Mouse (Mus musculus) midbrain, embryonic 16.5 days (tissue): ENCODE measurements around the gene Zfp764. TPM values are rescaled to one million over a fixed set of nuclear protein-coding genes. Genes with fewer than 3 reads are reported as not detected.
"Not testable (repeated sequence)": the region's sequence is repeated elsewhere in the genome, so short reads cannot be mapped to it uniquely, and the experiment has no call there.

Experiments used
- ATAC-seq: fragments of 200-750 bp; cut with Nextera tagmentation; 2 replicates; pipeline ENCODE4 v1.8.0; 2017; ENCODE audit warnings: moderate TSS enrichment
- H3K27ac ChIP-seq: fragments of 300-500 bp; sonication (generic); 2 replicates; pipeline ENCODE4 v1.5.1; 2014; ENCODE audit warnings: mild to moderate bottlenecking, low read length, mixed read lengths
- H3K27me3 ChIP-seq: fragments of 300-500 bp; sonication (generic); 2 replicates; pipeline ENCODE4 v1.6.1; 2014; ENCODE audit warnings: low read depth, low read length, mixed read lengths; ENCODE audit not compliant: control insufficient read depth, insufficient read depth
- H3K36me3 ChIP-seq: fragments of 300-500 bp; sonication (generic); 2 replicates; pipeline ENCODE4 v1.6.1; 2014; ENCODE audit warnings: mild to moderate bottlenecking, low read length, moderate library complexity, mixed read lengths; ENCODE audit not compliant: control insufficient read depth, insufficient read depth
- H3K4me1 ChIP-seq: fragments of 300-500 bp; sonication (generic); 2 replicates; pipeline ENCODE4 v1.6.1; 2014; ENCODE audit warnings: mild to moderate bottlenecking, low read length, mixed read lengths; ENCODE audit not compliant: control insufficient read depth, insufficient read depth
- H3K4me2 ChIP-seq: fragments of 300-500 bp; sonication (generic); 2 replicates; pipeline ENCODE4 v1.6.1; 2014; ENCODE audit warnings: mild to moderate bottlenecking, low read length, mixed read lengths
- H3K4me3 ChIP-seq: fragments of 300-500 bp; sonication (generic); 2 replicates; pipeline ENCODE4 v1.5.1; 2014; ENCODE audit warnings: low read depth, mild to moderate bottlenecking, low read length, moderate library complexity, mixed read lengths
- H3K9ac ChIP-seq: fragments of 300-500 bp; sonication (generic); 2 replicates; pipeline ENCODE4 v1.6.1; 2014; ENCODE audit warnings: low read depth, low read length, mixed read lengths
- H3K9me3 ChIP-seq: fragments of 300-500 bp; sonication (generic); replicated peaks from 2 replicates; pipeline ENCODE4 v1.6.1; 2014; ENCODE audit warnings: mild to moderate bottlenecking, low read length, mixed read lengths; ENCODE audit not compliant: control insufficient read depth, poor library complexity, severe bottlenecking
- WGBS: fragments of 180-500 bp; shearing (Covaris S2); extraction: QIAGEN DNeasy Blood & Tissue Kit; methylation state at CpG from one replicate; pipeline ENCODE4 v1.1.7; 2014; 5-methylcytosine and 5-hydroxymethylcytosine counted together
- polyA plus RNA-seq: library from polyadenylated mRNA; unstranded; fragments of >200 nt; fragmentation: Nextera tagmentation; extraction: Ambion mirVana; gene quantifications from 2 replicates; pipeline ENCODE4 v1.2.1, GENCODE M21; 2015

The Zfp764 gene
- polyA plus RNA-seq, 1 experiment from 2014 or later, result 5.3 TPM

- 79% methylated on average over 3 of the region's 3 CpGs for WGBS
- H3K4me2 ChIP-seq, result no peak overlapping the region
- no peak overlapping the region for H3K4me3 ChIP-seq
- H3K9me3 ChIP-seq, result no peaks in the 10 kb centered on the region
- no peak overlapping the region for H3K27ac ChIP-seq
- no peaks in the 10 kb centered on the region for H3K27me3 ChIP-seq
- H3K9ac ChIP-seq, result no peak overlapping the region
- no peak for ATAC-seq
- peaks cover under 1% of the 10 kb centered on the region for H3K4me1 ChIP-seq
- no peaks in the 10 kb centered on the region for H3K36me3 ChIP-seq
Measured at GRCm38 (mm10) chr7:127426354-127426753, 19.7 kb upstream of the Zfp764 start.

- WGBS, result 97% methylated on average over 2 of the region's 2 CpGs
- no peak overlapping the region for H3K4me3 ChIP-seq
- H3K9me3 ChIP-seq, result no peaks in the 10 kb centered on the region
- ATAC-seq, result no peak
- no peaks in the 10 kb centered on the region for H3K27me3 ChIP-seq
- no peaks in the 10 kb centered on the region for H3K36me3 ChIP-seq
- no peak overlapping the region for H3K4me2 ChIP-seq
- H3K27ac ChIP-seq, result no peak overlapping the region
- H3K4me1 ChIP-seq, result peaks cover 5% of the 10 kb centered on the region
- H3K9ac ChIP-seq, result no peak overlapping the region
Measured at GRCm38 (mm10) chr7:127425911-127426310, 19.3 kb upstream of the Zfp764 start.

DNA sequence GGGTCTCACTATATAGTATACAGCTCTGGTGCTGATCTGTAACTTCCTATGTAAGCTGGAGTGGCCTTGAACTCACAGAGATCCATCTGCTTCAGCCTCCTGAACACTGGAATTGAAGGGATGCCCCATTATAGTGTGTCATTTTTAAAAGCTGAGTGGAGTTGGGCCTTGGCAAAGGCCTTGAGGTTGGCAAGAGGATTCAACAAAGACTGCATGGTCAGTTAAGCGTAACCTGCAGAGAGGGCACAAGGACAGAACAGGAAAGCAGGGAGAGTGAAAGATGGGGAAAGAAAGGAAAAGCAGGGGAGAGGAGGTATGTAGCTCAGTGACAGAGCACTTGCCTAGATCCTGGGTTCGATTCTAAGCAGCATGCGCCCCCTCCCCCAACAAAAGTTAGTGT lies 18.7 kb upstream of the Zfp764 start:
- Histone ChIP-seq H3K9me3 (no peaks in the 10 kb centered on the region), H3K4me3 (no peak overlapping the region), H3K4me2 (no peak overlapping the region), H3K36me3 (no peaks in the 10 kb centered on the region), H3K9ac (no peak overlapping the region), H3K4me1 (peaks cover 5% of the 10 kb centered on the region), H3K27me3 (no peaks in the 10 kb centered on the region), H3K27ac (no peak overlapping the region)
- WGBS, result 85% methylated on average over 3 of the region's 3 CpGs
- ATAC-seq, result no peak

GRCm38 (mm10) chr7:127422247-127422646 lies 15.6 kb upstream of the Zfp764 start:
- Histone ChIP-seq H3K4me2 (peak overlapping the region; percentile 93), H3K9ac (peak overlapping the region; percentile 95), H3K36me3 (no peaks in the 10 kb centered on the region), H3K27me3 (no peaks in the 10 kb centered on the region), H3K4me1 (peaks cover 5% of the 10 kb centered on the region), H3K4me3 (peak overlapping the region; percentile 74), H3K27ac (peak overlapping the region; percentile 82), H3K9me3 (no peaks in the 10 kb centered on the region)
- under 1% methylated on average over 15 of the region's 15 CpGs for WGBS
- peak; percentile 84 for ATAC-seq

GRCm38 (mm10) chr7:127421388-127422191 lies 15.0 kb upstream of the Zfp764 start, which contains the start of gene Zfp688:
TSS of gene Zfp688 (minus strand) at chr7:127422068.
- under 1% methylated on average over 48 of the region's 48 CpGs for WGBS
- H3K27me3 ChIP-seq, result no peaks in the 10 kb centered on the region
- ATAC-seq, result peak; percentile 96
- peak within 1 kb of the TSS; percentile 95 for H3K9ac ChIP-seq
- H3K4me2 ChIP-seq, result peak within 1 kb of the TSS; percentile 93
- no peaks in the 10 kb centered on the region for H3K9me3 ChIP-seq
- peak within 1 kb of the TSS; percentile 74 for H3K4me3 ChIP-seq
- peaks cover 5% of the 10 kb centered on the region for H3K4me1 ChIP-seq
- no peaks in the 10 kb centered on the region for H3K36me3 ChIP-seq
- peak within 1 kb of the TSS; percentile 82 for H3K27ac ChIP-seq

GRCm38 (mm10) chr7:127411418-127411817 lies 4.8 kb upstream of the Zfp764 start:
- Histone ChIP-seq H3K4me1 (no peaks in the 10 kb centered on the region), H3K4me2 (no peak overlapping the region), H3K27ac (no peak overlapping the region), H3K27me3 (no peaks in the 10 kb centered on the region), H3K9ac (no peak overlapping the region), H3K4me3 (no peak overlapping the region), H3K9me3 (no peaks in the 10 kb centered on the region), H3K36me3 (no peaks in the 10 kb centered on the region)
- no peak for ATAC-seq
- 73% methylated on average over 2 of the region's 2 CpGs for WGBS

GRCm38 (mm10) chr7:127404101-127404500 lies 2.5 kb downstream of the Zfp764 start:
- not testable (repeated sequence) for ATAC-seq, H3K27me3 ChIP-seq

GRCm38 (mm10) chr7:127402980-127403379 lies 3.6 kb downstream of the Zfp764 start:
- no peak overlapping the region for H3K4me3 ChIP-seq
- no peak overlapping the region for H3K4me2 ChIP-seq
- no peak for ATAC-seq
- no peaks in the 10 kb centered on the region for H3K27me3 ChIP-seq
- H3K9ac ChIP-seq, result no peak overlapping the region
- no peak overlapping the region for H3K27ac ChIP-seq
- H3K36me3 ChIP-seq, result no peaks in the 10 kb centered on the region
- WGBS, result 57% methylated on average over 2 of the region's 2 CpGs
- no peaks in the 10 kb centered on the region for H3K9me3 ChIP-seq
- peaks cover 3% of the 10 kb centered on the region; the same call in 1 of the 2 replicates for H3K4me1 ChIP-seq

More at GRCm38 (mm10) chr7:127404101-127404500, 2.5 kb downstream of the Zfp764 start:
- H3K4me3 ChIP-seq, H3K27ac ChIP-seq, H3K4me2 ChIP-seq, H3K4me1 ChIP-seq, H3K36me3 ChIP-seq, H3K9ac ChIP-seq, H3K9me3 ChIP-seq: not testable (repeated sequence)
- WGBS, result 98% methylated on average over 6 of the region's 6 CpGs

GRCm38 (mm10) chr7:127400355-127400754 lies 6.3 kb downstream of the Zfp764 start:
- Histone ChIP-seq H3K36me3 (no peaks in the 10 kb centered on the region), H3K27me3 (no peaks in the 10 kb centered on the region), H3K9ac (no peak overlapping the region), H3K4me1 (no peaks in the 10 kb centered on the region), H3K4me3 (no peak overlapping the region), H3K27ac (no peak overlapping the region), H3K9me3 (no peaks in the 10 kb centered on the region), H3K4me2 (no peak overlapping the region)
- 62% methylated on average over 3 of the region's 3 CpGs for WGBS
- ATAC-seq, result no peak
